8 mouse cellular contexts compared by ENCODE assay signal in genomic region chr10:84437166-84438048, GRCm38 (mm10). TPM values are rescaled to one million over a fixed set of nuclear protein-coding genes. Genes with fewer than 3 reads are reported as not detected.
A peak's percentile ranks its signal among the peaks of the same experiment; 100 is the strongest.
DNase-seq lines count a peak whose midpoint lies in the region; ATAC-seq and TF ChIP-seq lines count a peak whose summit lies in the region.

No protein-coding gene starts in this region.

- peaks cover 55% of the 10 kb centered on the region for H3K4me1 ChIP-seq in kidney, embryonic 15.5 days
- peaks cover 8% of the 10 kb centered on the region for H3K4me1 ChIP-seq in kidney, adult 2 months (ENCODE audit: control insufficient read depth, insufficient read depth, low read length)
- H3K4me1 ChIP-seq in forebrain, embryonic 15.5 days = peaks cover 60% of the 10 kb centered on the region
- peaks cover 57% of the 10 kb centered on the region for H3K4me1 ChIP-seq in midbrain, embryonic 13.5 days (replicated peaks)

- no peak for TF ChIP-seq CTCF in kidney, adult 2 months (conservative IDR thresholded peaks at IDR 0.05; ENCODE audit: insufficient read depth, insufficient read length, low read depth, low read length)

- no peak for ATAC-seq in kidney, embryonic 15.5 days (replicated peaks; ENCODE audit: low FRiP score)
- ATAC-seq in forebrain, embryonic 15.5 days (replicated peaks) = peak; percentile 18; the same call in 1 of the 2 replicates
- peak; percentile 55 for ATAC-seq in midbrain, embryonic 13.5 days
- no peak for ATAC-seq in activated CD4-positive, CD25-positive, alpha-beta regulatory T cell, adult 4 months

- peak overlapping the region; percentile 86 for H3K4me2 ChIP-seq in kidney, embryonic 15.5 days
- peak overlapping the region; percentile 87 for H3K4me2 ChIP-seq in forebrain, embryonic 15.5 days (replicated peaks)
- peak overlapping the region; percentile 90 for H3K4me2 ChIP-seq in midbrain, embryonic 13.5 days (replicated peaks)

- peaks cover 7% of the 10 kb centered on the region; the same call in 1 of the 2 replicates for H3K36me3 ChIP-seq in kidney, embryonic 15.5 days
- H3K36me3 ChIP-seq in kidney, adult 2 months (ENCODE audit: control insufficient read depth, insufficient read depth, low read length) = no peaks in the 10 kb centered on the region
- H3K36me3 ChIP-seq in forebrain, embryonic 15.5 days = peaks cover 6% of the 10 kb centered on the region
- H3K36me3 ChIP-seq in midbrain, embryonic 13.5 days = peaks cover 14% of the 10 kb centered on the region

- H3K9me3 ChIP-seq in kidney, embryonic 15.5 days (replicated peaks) = no peaks in the 10 kb centered on the region
- no peaks in the 10 kb centered on the region for H3K9me3 ChIP-seq in forebrain, embryonic 15.5 days
- no peaks in the 10 kb centered on the region for H3K9me3 ChIP-seq in midbrain, embryonic 13.5 days

- TF ChIP-seq POLR2A in kidney, adult 2 months (IDR thresholded peaks at IDR 0.05; ENCODE audit: low read depth, low read length) = no peak

- no peaks in the 10 kb centered on the region for H3K27me3 ChIP-seq in kidney, embryonic 15.5 days
- H3K27me3 ChIP-seq in kidney, adult 2 months (replicated peaks; ENCODE audit: control insufficient read depth, insufficient read depth, low read length) = no peaks in the 10 kb centered on the region
- H3K27me3 ChIP-seq in forebrain, embryonic 15.5 days = no peaks in the 10 kb centered on the region
- H3K27me3 ChIP-seq in midbrain, embryonic 13.5 days = no peaks in the 10 kb centered on the region

- H3K27ac ChIP-seq in kidney, embryonic 15.5 days = no peak overlapping the region
- H3K27ac ChIP-seq in kidney, adult 2 months (ENCODE audit: insufficient read depth, low read depth, low read length) = no peak overlapping the region
- peak overlapping the region; percentile 97 for H3K27ac ChIP-seq in forebrain, embryonic 15.5 days (replicated peaks)
- H3K27ac ChIP-seq in midbrain, embryonic 13.5 days = peak overlapping the region; percentile 88

- no peak for DNase-seq in kidney, adult 2 months
- peak; percentile 79 for DNase-seq in cerebellum, adult 11-12 months
- DNase-seq in ovary, postnatal 36 days (ENCODE audit: low spot score) = no peak
- no peak for DNase-seq in layer of hippocampus, adult 9-11 months

- WGBS in kidney, embryonic 15.5 days = 34% methylated on average over 14 of the region's 14 CpGs
- WGBS in kidney, adult 2 months = 50% methylated on average over 14 of the region's 14 CpGs
- WGBS in forebrain, embryonic 15.5 days = 26% methylated on average over 14 of the region's 14 CpGs
- 35% methylated on average over 14 of the region's 14 CpGs for WGBS in midbrain, embryonic 13.5 days

- no peak overlapping the region for H3K9ac ChIP-seq in kidney, embryonic 15.5 days
- H3K9ac ChIP-seq in forebrain, embryonic 15.5 days (replicated peaks) = peak overlapping the region; percentile 40
- H3K9ac ChIP-seq in midbrain, embryonic 13.5 days (replicated peaks) = peak overlapping the region; percentile 59

- peak overlapping the region; percentile 89 for H3K4me3 ChIP-seq in kidney, embryonic 15.5 days (replicated peaks)
- no peak overlapping the region; the same call in 1 of the 2 replicates for H3K4me3 ChIP-seq in kidney, adult 2 months (ENCODE audit: insufficient read depth, low read depth, low read length)
- H3K4me3 ChIP-seq in forebrain, embryonic 15.5 days = peak overlapping the region; percentile 90
- peak overlapping the region; percentile 87 for H3K4me3 ChIP-seq in midbrain, embryonic 13.5 days (replicated peaks)

RNA-seq across cellular contexts. Expression of gene Nuak1, which starts 3.0 kb away (rescaled TPM):
- 3.0 and 3.2 TPM in 2 replicates for polyA plus RNA-seq in kidney, embryonic 15.5 days (2015; fragmentation: Nextera tagmentation; extraction: Ambion mirVana)
- 12.2 and 12.3 TPM in 2 replicates for polyA plus RNA-seq in kidney, adult 2 months (2012; rRNA removed)
- 11.6 and 12.6 TPM in 2 replicates for polyA plus RNA-seq in forebrain, embryonic 15.5 days (2015; fragmentation: Nextera tagmentation; extraction: Ambion mirVana)
- 4.9 and 5.0 TPM in 2 replicates for polyA plus RNA-seq in midbrain, embryonic 13.5 days (2015; fragmentation: Nextera tagmentation; extraction: Ambion mirVana)
- not detected for polyA plus RNA-seq in activated CD4-positive, CD25-positive, alpha-beta regulatory T cell, adult 4 months (2017; shearing (Covaris generic))

Comparison
In these comparisons a context has a peak if more than half of its experiments do, and no peak if none do; other contexts are left out.
1. ATAC-seq: peak in forebrain, embryonic 15.5 days (single experiment) and midbrain, embryonic 13.5 days (single experiment); none in kidney, embryonic 15.5 days (single experiment) and activated CD4-positive, CD25-positive, alpha-beta regulatory T cell, adult 4 months (single experiment).
2. H3K27ac ChIP-seq: peak in forebrain, embryonic 15.5 days (single experiment) and midbrain, embryonic 13.5 days (single experiment); none in kidney, embryonic 15.5 days (single experiment) and kidney, adult 2 months (single experiment).
3. Peak in every context shown above with its lines, with median percentiles within 50 percentile points of each other: H3K4me2 ChIP-seq.